Mouse (Mus musculus) megakaryocyte, embryonic 14.5 days (primary cell): ENCODE results near the gene F8.

ENCODE experiments used
- FLI1 ChIP-seq: IDR thresholded peaks from 2 replicates; pipeline ENCODE4 v1.6.1; 2012; ENCODE audit warnings: low read length, inconsistent platforms, mixed read lengths
- GATA1 ChIP-seq: IDR thresholded peaks from 3 replicates; pipeline ENCODE4 v1.6.1; 2012; ENCODE audit warnings: mixed read lengths, low read length, inconsistent platforms, borderline replicate concordance

DNA sequence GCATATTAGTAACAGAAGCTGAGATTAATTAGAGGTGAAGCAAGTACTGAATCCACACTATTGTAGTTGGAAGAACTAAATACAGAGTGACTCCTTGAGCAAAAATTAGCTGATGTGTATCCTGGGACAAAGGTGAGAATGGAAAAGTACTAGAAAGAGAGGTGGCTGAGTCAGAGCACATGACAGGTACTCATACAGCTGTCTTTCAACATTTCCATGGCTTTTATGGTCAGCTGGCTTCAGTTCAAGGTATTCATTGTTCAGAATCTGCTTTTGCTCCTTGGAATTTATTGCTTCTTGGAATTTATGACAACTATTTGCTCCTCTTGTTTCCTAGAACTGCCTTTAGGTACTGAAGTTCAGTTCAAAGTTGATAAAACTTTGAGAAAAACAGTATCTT is 245.5 kb downstream of the F8 start:
- TF ChIP-seq GATA1: no peak
- TF ChIP-seq FLI1: no peak
